Mouse (Mus musculus) left cerebral cortex, adult 18-20 months (tissue): ENCODE measurements around the gene Tigd3. TPM values are rescaled to one million over a fixed set of nuclear protein-coding genes. Genes with fewer than 3 reads are reported as not detected.
A peak's percentile ranks its signal among the peaks of the same experiment; 100 is the strongest.
"Not testable (repeated sequence)": the region's sequence is repeated elsewhere in the genome, so short reads cannot be mapped to it uniquely, and the experiment has no call there.

Experiments
- DNase-seq, 2 experiments: peaks; one replicate each; pipeline ENCODE4 v3.0.0; 2021 to 2022; ENCODE audit warnings: low spot score in 2 of 2, mixed read lengths in 1 of 2
- total RNA-seq, 2 experiments: library from RNA; stranded (reverse); gene quantifications; 2 replicates each; pipeline ENCODE4 v1.2.3; 2021

Gene Tigd3
- total RNA-seq, 2 experiments from 2014 or later = 4.1 to 4.2 TPM

DNA sequence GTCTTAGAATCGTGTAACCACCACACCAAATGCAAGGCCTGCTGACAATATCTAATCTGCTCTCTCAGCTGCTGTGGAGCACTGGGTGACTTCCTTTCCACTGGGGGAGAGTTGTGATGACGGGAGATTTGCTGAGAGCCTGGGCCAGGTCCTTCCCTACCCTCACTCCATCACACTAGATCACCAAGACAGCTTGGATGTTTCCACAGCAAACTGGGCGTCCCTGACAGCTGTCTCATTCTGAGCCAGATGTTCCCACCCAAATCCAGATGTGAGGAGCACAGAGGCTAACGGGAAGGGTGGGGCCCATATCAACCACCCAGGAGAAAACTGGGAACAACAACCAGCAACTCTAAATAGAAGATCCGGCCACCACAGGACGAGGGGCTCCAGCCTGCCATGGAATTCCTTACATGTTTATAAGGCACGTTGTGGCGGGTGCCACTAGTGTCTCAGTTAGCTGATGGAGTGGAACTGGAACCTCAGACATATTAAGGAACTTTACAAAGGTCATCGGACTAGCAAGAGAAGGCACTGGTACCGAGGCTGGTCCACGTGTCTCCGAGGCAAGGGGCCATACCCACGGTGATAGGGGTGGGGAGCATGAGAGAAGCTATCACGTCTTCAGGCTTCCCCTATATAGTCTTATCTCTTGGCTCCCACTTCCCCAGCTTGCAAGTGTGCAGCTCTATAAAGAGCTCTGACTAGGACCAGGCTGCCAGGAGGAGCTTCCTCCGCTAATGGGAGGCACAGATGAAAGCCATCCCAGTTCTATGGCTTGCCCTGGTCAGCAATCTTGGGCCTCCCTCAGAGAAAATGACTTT, 28.4 kb upstream of the Tigd3 start:
- DNase-seq = no peak

- no peak for DNase-seq
Measured at GRCm38 (mm10) chr19:5921715-5922114, 27.8 kb upstream of the Tigd3 start.

- no peak for DNase-seq
Measured at GRCm38 (mm10) chr19:5913007-5913719, 19.2 kb upstream of the Tigd3 start, which contains the start of gene Dpf2. Gene Dpf2, minus strand, starts transcription at chr19:5913010.

DNA sequence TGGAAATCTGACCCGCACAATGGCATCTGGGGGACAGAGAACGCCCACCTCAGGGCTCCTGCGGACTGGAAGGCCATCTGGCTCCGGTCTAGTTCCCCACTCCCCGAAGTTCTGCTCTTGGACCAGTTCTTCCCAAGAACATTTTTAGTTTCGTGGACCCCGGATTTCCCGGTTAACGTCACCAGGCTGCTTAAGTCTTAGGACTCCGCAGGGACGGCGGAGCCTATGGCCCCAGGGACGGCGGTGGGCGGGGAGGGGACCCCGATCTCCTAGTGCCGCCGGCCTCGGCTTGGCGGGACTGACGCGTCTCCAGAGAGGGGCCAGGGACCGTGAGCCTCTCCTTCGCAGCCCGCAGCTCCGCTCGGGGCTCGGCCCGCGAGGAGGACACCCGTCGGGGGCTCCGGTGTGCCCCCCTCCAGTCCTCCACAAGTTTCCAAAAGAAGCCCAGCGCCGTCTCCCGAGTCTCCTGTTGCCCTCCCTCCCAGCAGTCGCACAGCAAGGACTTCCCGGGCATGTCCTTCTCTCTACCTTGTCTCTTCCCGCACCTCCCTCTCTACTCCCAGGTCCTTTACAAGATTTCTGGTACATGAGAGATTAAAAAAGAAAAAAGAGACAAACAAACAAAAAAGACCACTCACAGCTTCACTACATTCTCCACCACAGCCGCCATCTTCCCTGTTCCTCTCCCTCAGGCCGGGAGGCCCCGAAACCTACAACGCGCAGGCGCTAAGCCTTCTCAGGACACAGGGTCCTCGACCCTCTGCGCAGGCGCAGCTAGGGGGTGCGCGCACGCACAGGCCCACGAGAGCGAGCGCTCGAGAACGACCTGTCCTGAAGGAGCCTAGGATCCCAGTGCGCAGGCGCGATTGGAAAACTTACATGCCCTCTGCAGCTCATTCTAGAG, 18.4 kb upstream of the Tigd3 start:
- DNase-seq = peak; percentile 98 to 100

- DNase-seq = no peak
Measured at GRCm38 (mm10) chr19:5911430-5912102, 17.6 kb upstream of the Tigd3 start.

DNA sequence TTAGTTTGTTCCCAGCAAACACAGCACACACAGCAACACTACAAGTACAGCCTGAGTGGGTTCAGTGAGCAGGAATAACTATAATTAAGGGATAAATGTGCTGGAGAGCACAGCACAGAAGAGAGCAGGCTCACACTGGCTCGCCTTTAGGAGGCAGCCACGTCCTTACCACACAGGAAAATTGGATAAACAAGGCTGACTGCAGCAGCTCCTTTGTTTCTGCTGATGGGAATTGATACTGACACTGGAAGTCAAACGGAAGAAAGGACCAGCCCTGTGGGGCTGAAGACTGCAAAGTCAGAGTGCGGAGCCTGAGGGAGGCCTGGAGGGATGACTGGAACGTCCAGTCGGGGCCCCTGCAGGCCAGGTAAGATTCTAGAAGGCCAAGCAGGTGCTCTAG, 16.3 kb upstream of the Tigd3 start:
- DNase-seq = no peak

DNA sequence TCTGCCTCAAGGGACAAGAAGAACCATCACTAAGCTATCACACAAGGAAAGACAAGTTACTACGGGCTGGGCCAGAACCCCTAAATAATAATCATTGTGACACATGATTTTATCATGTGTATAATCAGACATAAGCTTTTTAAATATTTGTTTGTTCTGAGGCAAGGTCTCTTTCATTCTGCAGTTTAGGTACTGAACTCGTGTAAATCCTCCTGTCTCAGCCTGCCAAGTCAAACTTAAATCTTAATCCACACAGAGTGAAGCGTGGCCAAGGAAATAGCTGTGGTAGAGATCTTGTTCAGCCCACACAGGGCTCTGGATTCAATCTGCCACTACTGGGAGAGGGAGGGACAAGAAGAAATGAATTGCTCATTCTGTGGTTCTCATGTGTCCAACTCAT, 13.3 kb upstream of the Tigd3 start:
- no peak for DNase-seq

GRCm38 (mm10) chr19:5893282-5894001, 507 bp downstream of the Tigd3 start:
- no peak for DNase-seq

GRCm38 (mm10) chr19:5892735-5893134, 1.2 kb downstream of the Tigd3 start:
- no peak for DNase-seq

DNA sequence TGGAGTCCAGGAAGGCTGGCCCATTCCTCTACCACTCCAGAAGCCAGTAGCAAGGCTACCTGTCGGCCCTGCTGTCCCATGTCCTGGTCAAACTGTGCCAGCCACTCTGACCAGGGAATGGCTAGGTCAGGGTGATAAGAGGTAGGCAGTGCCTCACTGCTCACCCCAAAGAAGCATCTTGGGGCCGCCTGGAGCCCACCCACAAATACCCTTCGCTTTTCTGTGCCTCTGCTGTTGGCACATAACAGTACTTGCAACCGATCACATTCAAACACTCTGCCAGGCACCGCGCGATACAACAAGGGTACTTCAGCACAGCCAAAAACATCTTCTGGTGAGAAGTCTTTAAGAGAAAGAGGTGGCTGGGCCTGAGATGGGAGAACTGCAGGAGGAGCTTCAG, 1.7 kb downstream of the Tigd3 start:
- DNase-seq = no peak

DNA sequence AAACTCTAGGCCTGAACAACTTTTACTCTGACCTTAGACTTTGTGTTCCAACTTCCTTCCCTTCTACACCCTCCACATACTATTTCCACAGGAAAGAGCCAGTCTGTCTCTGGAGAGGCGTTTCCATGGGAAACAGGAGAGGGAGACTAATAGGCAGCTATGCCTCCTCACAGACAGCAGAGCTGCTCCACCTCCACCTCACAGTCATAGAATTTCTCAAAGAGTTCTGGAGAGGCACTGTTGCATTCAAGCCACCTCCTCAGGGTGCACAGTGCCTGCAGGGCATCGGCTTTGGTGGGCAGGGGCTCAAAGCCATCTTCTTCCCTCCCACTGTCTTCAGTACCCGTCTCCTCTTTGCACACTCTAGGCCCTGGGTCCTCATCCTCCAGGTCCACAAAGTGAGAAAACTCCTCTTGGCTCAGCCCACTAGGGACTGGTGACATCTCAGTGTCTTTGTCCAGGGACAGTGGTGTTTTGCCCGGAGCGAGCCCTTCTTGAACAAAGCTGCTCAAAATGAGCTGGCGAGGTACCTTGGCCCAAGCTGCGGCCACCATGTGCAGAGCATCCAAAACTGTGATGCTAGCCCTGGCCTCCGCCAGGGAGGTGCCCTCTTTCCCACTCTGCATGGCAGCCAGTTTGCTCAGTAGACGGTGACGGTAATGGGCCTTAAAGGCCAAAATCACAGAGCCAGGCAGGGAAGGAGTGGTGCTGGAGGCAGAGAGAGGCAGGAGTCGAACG, 2.3 kb downstream of the Tigd3 start:
- DNase-seq = no peak

DNA sequence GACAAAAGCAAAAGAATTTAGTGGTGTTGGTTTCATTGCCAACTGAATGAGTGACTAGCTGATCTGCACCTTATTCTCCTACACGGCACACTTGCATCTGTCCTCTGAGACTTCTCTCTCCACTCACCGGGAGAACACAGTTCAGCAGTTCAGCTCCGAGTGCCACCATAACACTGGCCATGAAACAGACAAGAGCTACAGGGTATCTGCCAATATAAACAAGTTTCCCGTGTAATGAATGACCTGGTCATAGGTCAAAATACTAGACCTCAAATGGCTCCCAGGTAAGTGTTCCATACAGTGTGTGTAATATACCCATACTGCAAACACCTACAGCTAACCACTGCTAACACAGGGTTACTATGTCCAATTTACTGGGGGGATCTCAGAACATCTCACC, 4.7 kb downstream of the Tigd3 start:
- no peak for DNase-seq

GRCm38 (mm10) chr19:5887234-5887815, 6.6 kb downstream of the Tigd3 start:
- no peak for DNase-seq

- DNase-seq = no peak
Measured at GRCm38 (mm10) chr19:5885838-5886237, 8.1 kb downstream of the Tigd3 start.

DNA sequence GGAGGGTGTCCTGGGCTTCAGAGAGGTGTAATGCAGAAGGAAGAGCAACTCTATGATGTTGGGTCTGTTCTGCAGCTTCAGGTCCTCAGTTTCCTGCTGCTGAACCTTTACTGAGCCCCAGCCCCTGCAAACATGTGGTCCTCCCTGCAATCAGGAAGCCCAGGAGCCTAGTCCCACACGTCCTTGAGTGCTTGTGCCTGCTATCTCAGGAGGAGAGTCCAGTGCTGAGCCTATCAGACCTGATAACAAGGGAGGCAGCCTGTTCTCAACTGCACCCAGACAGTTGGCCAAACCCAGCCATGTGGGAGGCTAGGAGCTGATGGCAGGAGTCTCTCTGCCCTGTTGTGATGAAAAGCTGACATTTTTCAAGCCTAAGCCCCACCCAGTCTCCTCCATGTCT, 10.0 kb downstream of the Tigd3 start:
- DNase-seq = no peak

DNA sequence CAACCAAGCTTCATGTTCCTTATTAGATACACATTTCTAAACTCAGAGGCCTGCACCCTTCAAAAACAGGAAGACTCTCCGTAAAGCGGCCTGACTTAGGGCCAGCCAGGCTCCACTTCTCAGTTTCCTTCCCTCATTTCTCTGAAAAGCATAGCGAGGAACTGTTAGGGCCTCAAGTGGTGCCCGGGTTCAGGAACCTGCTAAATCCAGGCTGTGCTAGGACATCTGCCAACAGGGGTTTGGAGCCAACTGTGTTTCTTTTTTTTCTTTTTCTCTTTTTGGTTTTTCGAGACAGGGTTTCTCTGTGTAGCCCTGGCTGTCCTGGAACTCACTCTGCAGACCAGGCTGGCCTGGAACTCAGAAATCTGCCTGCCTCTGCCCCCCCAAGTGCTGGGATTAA, 11.9 kb downstream of the Tigd3 start:
- not testable (repeated sequence) for DNase-seq

DNA sequence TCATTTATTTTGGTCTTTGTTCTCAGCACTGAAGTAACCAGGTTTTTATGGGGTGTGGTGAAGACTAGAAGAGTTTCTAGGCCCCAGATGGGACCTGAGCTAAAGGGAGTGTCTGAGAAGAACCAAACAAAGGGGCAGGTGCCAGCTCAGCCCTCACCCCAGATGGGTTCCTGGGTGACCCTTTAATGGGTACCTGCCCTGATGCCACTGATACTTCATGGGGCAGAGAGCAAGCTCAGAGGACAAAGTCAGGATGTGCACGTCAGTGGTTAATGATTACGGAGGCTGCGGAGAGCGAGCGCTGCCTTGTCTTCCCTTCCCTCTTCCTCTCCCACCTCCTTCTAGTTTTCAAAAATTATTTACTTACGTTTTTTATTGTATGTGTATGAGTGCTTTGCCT, 12.8 kb downstream of the Tigd3 start:
- DNase-seq = no peak

DNA sequence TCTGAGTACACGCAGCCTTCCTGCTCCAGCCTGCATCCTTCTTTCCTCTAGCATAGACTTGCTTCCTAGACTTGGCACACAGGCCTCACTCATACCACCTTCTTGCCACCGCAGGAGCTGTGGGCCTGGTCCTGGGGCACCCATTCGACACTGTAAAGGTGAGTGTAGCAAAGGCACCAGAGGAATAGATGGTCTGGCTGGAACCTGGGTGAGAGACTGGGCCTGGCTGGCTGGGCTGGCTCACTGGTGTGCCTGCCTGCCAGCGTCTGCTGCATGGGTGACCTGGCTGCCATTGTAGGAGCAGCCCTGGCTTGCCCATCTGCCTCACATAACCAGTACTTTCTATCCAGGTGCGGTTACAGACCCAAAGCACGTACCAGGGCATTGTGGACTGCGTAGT, 14.2 kb downstream of the Tigd3 start:
- DNase-seq = no peak

DNA sequence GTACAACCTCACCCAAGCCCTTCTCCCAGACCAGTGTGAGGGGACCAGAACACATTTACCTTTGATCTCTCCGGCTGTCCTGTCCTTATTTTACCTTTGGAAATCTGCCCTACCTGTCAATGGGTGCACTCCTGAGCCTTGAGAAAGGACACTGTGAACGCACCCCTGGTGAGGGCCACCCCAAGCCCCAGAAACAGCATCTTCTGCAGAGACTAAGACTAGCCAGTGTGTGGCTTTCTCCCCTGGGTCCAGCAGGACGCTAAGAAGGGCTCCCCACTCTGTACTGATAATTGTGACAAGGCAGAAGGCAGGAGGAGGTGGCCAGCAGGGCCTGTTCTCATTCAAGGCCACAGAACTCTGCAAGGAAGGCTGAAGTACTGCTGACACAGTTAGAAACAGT, 15.0 kb downstream of the Tigd3 start:
- DNase-seq = no peak
